Mouse (Mus musculus) MEL (cell line): ENCODE measurements at regions not wholly inside any gene's neighbourhood (a gene's known extent, or its start where the extent isn't known, plus 50 kb on each side); places are given as distances from the start of the nearest gene placed in this dataset.

Experiments used
- DNase-seq: peaks from one replicate; pipeline ENCODE4 v3.0.0; 2011; ENCODE audit warnings: low read depth, low spot score
- H3K27ac ChIP-seq: 2 replicates; pipeline ENCODE4 v1.5.1; 2012; ENCODE audit warnings: low read depth, mild to moderate bottlenecking, control low read depth, low read length, moderate library complexity; ENCODE audit not compliant: control insufficient read depth
- H3K27me3 ChIP-seq, 2 experiments: fragments of 150-350 bp in 1 of 2; sonication (generic) in 1 of 2; 2 replicates each; pipeline ENCODE4 v1.6.1; 2012; ENCODE audit warnings: low read length in 2 of 2, mild to moderate bottlenecking in 2 of 2, improper control_type of control experiment in 1 of 2, moderate library complexity in 1 of 2; ENCODE audit not compliant: insufficient read depth in 2 of 2, control insufficient read depth in 1 of 2
- H3K36me3 ChIP-seq, 2 experiments: 2 replicates each; pipeline ENCODE4 v1.6.1; 2012 to 2014; ENCODE audit warnings: low read length in 2 of 2, improper control_type of control experiment in 1 of 2, inconsistent platforms in 1 of 2, mild to moderate bottlenecking in 1 of 2; ENCODE audit not compliant: insufficient read depth in 2 of 2, control insufficient read depth in 1 of 2
- H3K4me1 ChIP-seq, 2 experiments: fragments of 150-350 bp in 1 of 2; sonication (generic) in 1 of 2; 2 replicates each; pipeline ENCODE4 v1.6.1; 2012; ENCODE audit warnings: low read length in 2 of 2, improper control_type of control experiment in 1 of 2, mild to moderate bottlenecking in 1 of 2; ENCODE audit not compliant: insufficient read depth in 2 of 2, control insufficient read depth in 1 of 2
- H3K4me3 ChIP-seq, 2 experiments: fragments of 150-350 bp in 1 of 2; sonication (generic) in 1 of 2; 2 replicates each; pipeline ENCODE4 v1.5.1; 2012; ENCODE audit warnings: low read depth in 2 of 2, low read length in 2 of 2, mild to moderate bottlenecking in 2 of 2, moderate library complexity in 2 of 2, control low read depth in 1 of 2, improper control_type of control experiment in 1 of 2; ENCODE audit not compliant: control insufficient read depth in 1 of 2, insufficient read depth in 1 of 2
- H3K79me2 ChIP-seq: 2 replicates; pipeline ENCODE4 v1.6.1; 2012; ENCODE audit warnings: mild to moderate bottlenecking, low read length, moderate library complexity; ENCODE audit not compliant: control insufficient read depth, poor library complexity, insufficient read depth
- H3K9ac ChIP-seq: 2 replicates; pipeline ENCODE4 v1.6.1; 2012; ENCODE audit warnings: low read depth, mild to moderate bottlenecking, control low read depth, low read length, moderate library complexity; ENCODE audit not compliant: control insufficient read depth, poor library complexity, severe bottlenecking
- H3K9me3 ChIP-seq: fragments of 150-350 bp; sonication (generic); replicated peaks from 2 replicates; pipeline ENCODE4 v1.6.1; 2012; ENCODE audit warnings: mild to moderate bottlenecking, low read length, improper control_type of control experiment, moderate library complexity; ENCODE audit not compliant: insufficient read depth
- CHD1 ChIP-seq: IDR thresholded peaks from 2 replicates; pipeline ENCODE4 v1.6.1; 2012; ENCODE audit warnings: low read depth, mild to moderate bottlenecking, inconsistent platforms, low read length, improper control_type of control experiment
- CHD2 ChIP-seq: IDR thresholded peaks from 2 replicates; pipeline ENCODE4 v1.6.1; 2011; ENCODE audit warnings: low read length, improper control_type of control experiment
- E2F4 ChIP-seq: IDR thresholded peaks from 2 replicates; pipeline ENCODE4 v1.6.1; 2011; ENCODE audit warnings: low read depth, low read length, improper control_type of control experiment, borderline replicate concordance
- ELF1 ChIP-seq: IDR thresholded peaks from 2 replicates; pipeline ENCODE4 v1.6.1; 2014; ENCODE audit warnings: low read depth, mild to moderate bottlenecking, inconsistent platforms, low read length, improper control_type of control experiment, moderate library complexity
- EP300 ChIP-seq, 2 experiments: IDR thresholded peaks; 2 replicates each; pipeline ENCODE4 v1.6.1; 2011; ENCODE audit warnings: improper control_type of control experiment in 2 of 2, low read length in 2 of 2, low read depth in 1 of 2, mild to moderate bottlenecking in 1 of 2
- ETS1 ChIP-seq: IDR thresholded peaks from 2 replicates; pipeline ENCODE4 v1.6.1; 2012; ENCODE audit warnings: low read depth, mild to moderate bottlenecking, inconsistent platforms, low read length, improper control_type of control experiment, moderate library complexity
- GABPA ChIP-seq: IDR thresholded peaks from 2 replicates; pipeline ENCODE4 v1.6.1; 2012; ENCODE audit warnings: low read depth, mild to moderate bottlenecking, inconsistent platforms, low read length, improper control_type of control experiment, moderate library complexity
- JUND ChIP-seq: IDR thresholded peaks from 2 replicates; pipeline ENCODE4 v1.6.1; 2011; ENCODE audit warnings: low read depth, mild to moderate bottlenecking, improper control_type of control experiment, low read length
- MXI1 ChIP-seq: IDR thresholded peaks from 2 replicates; pipeline ENCODE4 v1.6.1; 2011; ENCODE audit warnings: mild to moderate bottlenecking, low read depth, low read length, improper control_type of control experiment
- MYB ChIP-seq: IDR thresholded peaks from 2 replicates; pipeline ENCODE4 v1.6.1; 2011; ENCODE audit warnings: mild to moderate bottlenecking, low read depth, low read length, improper control_type of control experiment
- MYC ChIP-seq: IDR thresholded peaks from 2 replicates; pipeline ENCODE4 v1.6.1; 2011; ENCODE audit warnings: low read depth, mild to moderate bottlenecking, low read length, improper control_type of control experiment, moderate library complexity
- NRF1 ChIP-seq: IDR thresholded peaks from 2 replicates; pipeline ENCODE4 v1.6.1; 2014; ENCODE audit warnings: low read depth, mild to moderate bottlenecking, inconsistent platforms, low read length, improper control_type of control experiment, moderate library complexity; ENCODE audit not compliant: poor library complexity, insufficient read depth, severe bottlenecking
- POLR2A ChIP-seq, 2 experiments: IDR thresholded peaks; 2 replicates each; pipeline ENCODE4 v1.6.1; 2011 to 2012; ENCODE audit warnings: low read length in 2 of 2, mild to moderate bottlenecking in 2 of 2, control low read depth in 1 of 2, improper control_type of control experiment in 1 of 2, low read depth in 1 of 2, moderate library complexity in 1 of 2; ENCODE audit not compliant: control insufficient read depth in 1 of 2, insufficient read depth in 1 of 2, poor library complexity in 1 of 2
- POLR2AphosphoS2 ChIP-seq: IDR thresholded peaks from 2 replicates; pipeline ENCODE4 v1.6.1; 2011; ENCODE audit warnings: low read length, improper control_type of control experiment
- POLR2AphosphoS5 ChIP-seq: IDR thresholded peaks from 2 replicates; pipeline ENCODE4 v1.6.1; 2012; ENCODE audit warnings: low read depth, borderline replicate concordance, mild to moderate bottlenecking, inconsistent platforms, low read length, moderate library complexity, mixed read lengths
- SIN3A ChIP-seq: IDR thresholded peaks from 2 replicates; pipeline ENCODE4 v1.6.1; 2012; ENCODE audit warnings: low read length, improper control_type of control experiment, inconsistent platforms
- TAL1 ChIP-seq: IDR thresholded peaks from 2 replicates; pipeline ENCODE4 v1.6.1; 2012; ENCODE audit warnings: mild to moderate bottlenecking, inconsistent platforms, low read length, moderate library complexity, mixed read lengths
- TBP ChIP-seq: IDR thresholded peaks from 2 replicates; pipeline ENCODE4 v1.8.0; 2011; ENCODE audit warnings: low read depth, low read length, improper control_type of control experiment
- USF2 ChIP-seq, 2 experiments: IDR thresholded peaks; 2 replicates each; pipeline ENCODE4 v1.6.1; 2011 to 2012; ENCODE audit warnings: improper control_type of control experiment in 2 of 2, low read length in 2 of 2, borderline replicate concordance in 1 of 2, inconsistent platforms in 1 of 2, low read depth in 1 of 2, mild to moderate bottlenecking in 1 of 2; ENCODE audit not compliant: insufficient read depth in 1 of 2
- ZC3H11A ChIP-seq: IDR thresholded peaks from 2 replicates; pipeline ENCODE4 v1.6.1; 2012; ENCODE audit warnings: low read depth, mild to moderate bottlenecking, inconsistent platforms, low read length, improper control_type of control experiment
- ZKSCAN1 ChIP-seq: IDR thresholded peaks from 2 replicates; pipeline ENCODE4 v1.6.1; 2012; ENCODE audit warnings: low read depth, mild to moderate bottlenecking, inconsistent platforms, low read length, improper control_type of control experiment, moderate library complexity
- ZMIZ1 ChIP-seq: IDR thresholded peaks from 2 replicates; pipeline ENCODE4 v1.6.1; 2012; ENCODE audit warnings: low read depth, mild to moderate bottlenecking, inconsistent platforms, low read length, improper control_type of control experiment, moderate library complexity

DNA sequence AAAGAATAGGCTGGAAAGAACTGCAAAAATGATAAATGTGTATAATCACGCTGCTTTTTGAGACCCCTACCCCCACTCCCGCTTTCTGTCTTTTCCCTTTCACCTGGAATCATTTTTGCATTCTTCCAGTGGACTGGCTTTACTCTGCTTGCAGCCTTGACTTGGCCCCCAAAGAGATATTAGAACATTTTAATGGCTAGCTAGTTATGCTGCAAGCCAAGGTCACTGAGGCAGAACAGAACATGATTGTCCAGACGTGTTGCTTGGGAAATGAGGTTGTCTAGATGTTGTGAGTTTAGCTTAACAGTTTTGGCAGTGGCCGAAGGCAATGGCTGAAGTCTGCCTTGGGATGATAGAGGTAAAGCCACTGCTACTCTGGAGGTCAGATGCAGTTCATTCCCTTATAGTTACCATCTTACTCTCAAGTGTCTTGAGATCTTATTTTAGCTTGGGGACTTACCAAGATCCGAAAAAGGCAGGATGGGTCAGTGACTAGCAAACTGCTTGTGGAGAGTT lies 87.9 kb upstream of the Tars start:
- H3K79me2 ChIP-seq = no peaks in the 10 kb centered on the region
- H3K27me3 ChIP-seq = peaks cover 0 to 1% of the 10 kb centered on the region in 2 experiments; a peak in 1 of 4 replicates
- no peak for DNase-seq
- TF ChIP-seq TAL1 = no peak
- TF ChIP-seq ZC3H11A = no peak
- TF ChIP-seq CHD1 = no peak
- no peak for TF ChIP-seq POLR2AphosphoS2
- TF ChIP-seq MXI1 = no peak
- no peak for TF ChIP-seq ZKSCAN1
- no peak for TF ChIP-seq GABPA
- TF ChIP-seq MYB = no peak
- TF ChIP-seq NRF1 = no peak
- TF ChIP-seq ETS1 = no peak
- TF ChIP-seq USF2 (IDR thresholded peaks at IDR 0.05; ENCODE audit: borderline replicate concordance in 1 of 2, insufficient read depth in 1 of 2, low read depth in 1 of 2, low read length in 2 of 2) = no peak
- no peak for TF ChIP-seq MYC
- TF ChIP-seq TBP = no peak
- no peak for TF ChIP-seq EP300 (IDR thresholded peaks at IDR 0.05; ENCODE audit: low read depth in 1 of 2, low read length in 2 of 2)
- no peak for TF ChIP-seq ZMIZ1
- no peak for TF ChIP-seq POLR2AphosphoS5
- TF ChIP-seq E2F4 = no peak
- no peak for TF ChIP-seq JUND
- TF ChIP-seq POLR2A (IDR thresholded peaks at IDR 0.05; ENCODE audit: control insufficient read depth in 1 of 2, insufficient read depth in 1 of 2, low read depth in 1 of 2, low read length in 2 of 2, poor library complexity in 1 of 2) = no peak
- H3K4me3 ChIP-seq = no peak overlapping the region
- H3K9ac ChIP-seq = no peak overlapping the region
- H3K4me1 ChIP-seq = no peaks in the 10 kb centered on the region
- H3K36me3 ChIP-seq = no peaks in the 10 kb centered on the region
- no peak overlapping the region for H3K27ac ChIP-seq
- H3K9me3 ChIP-seq = no peaks in the 10 kb centered on the region

- no peak for DNase-seq
- Histone ChIP-seq H3K9ac (no peak overlapping the region), H3K9me3 (no peaks in the 10 kb centered on the region), H3K27ac (no peak overlapping the region), H3K79me2 (no peaks in the 10 kb centered on the region), H3K4me1 (no peaks in the 10 kb centered on the region), H3K4me3 (no peak overlapping the region), H3K36me3 (no peaks in the 10 kb centered on the region), H3K27me3 (peaks cover 0 to 1% of the 10 kb centered on the region in 2 experiments; a peak in 1 of 4 replicates)
- TF ChIP-seq EP300 (IDR thresholded peaks at IDR 0.05; ENCODE audit: low read depth in 1 of 2, low read length in 2 of 2) = no peak
- TF ChIP-seq SIN3A = no peak
- no peak for TF ChIP-seq CHD2
- no peak for TF ChIP-seq JUND
- no peak for TF ChIP-seq POLR2AphosphoS5
- TF ChIP-seq TBP = no peak
- no peak for TF ChIP-seq ELF1
- no peak for TF ChIP-seq CHD1
Measured at GRCm38 (mm10) chr15:11483916-11484315, 84.5 kb upstream of the Tars start.
